Mouse (Mus musculus) myocyte (in vitro differentiated cells): Measurements from ENCODE around the gene Zfp775. TPM values are rescaled to one million over a fixed set of nuclear protein-coding genes. Genes with fewer than 3 reads are reported as not detected.
"Not testable (repeated sequence)": the region's sequence is repeated elsewhere in the genome, so short reads cannot be mapped to it uniquely, and the experiment has no call there.

Experiments
- H3K27me3 ChIP-seq: one replicate; pipeline ENCODE4 v1.6.1; 2011; ENCODE audit not compliant: control insufficient read depth, insufficient read depth, insufficient read length
- H3K36me3 ChIP-seq: one replicate; pipeline ENCODE4 v1.6.1; 2011; ENCODE audit not compliant: control insufficient read depth, insufficient read depth
- H3K4me2 ChIP-seq: one replicate; pipeline ENCODE4 v1.6.1; 2011; ENCODE audit warnings: low read depth, control low read depth
- H3K4me3 ChIP-seq: one replicate; pipeline ENCODE4 v1.5.1; 2011; ENCODE audit warnings: mild to moderate bottlenecking, control low read depth, moderate library complexity
- H3K79me2 ChIP-seq: one replicate; pipeline ENCODE4 v1.6.1; 2011; ENCODE audit not compliant: control insufficient read depth, insufficient read depth
- H3ac ChIP-seq: one replicate; pipeline ENCODE4 v1.6.1; 2011; ENCODE audit not compliant: control insufficient read depth, insufficient read length
- CEBPB ChIP-seq: IDR thresholded peaks from 2 replicates; pipeline ENCODE4 v1.6.1; 2011; ENCODE audit warnings: mild to moderate bottlenecking, moderate library complexity; ENCODE audit not compliant: poor library complexity, insufficient read depth, severe bottlenecking
- MAX ChIP-seq: IDR thresholded peaks from one replicate; pipeline ENCODE4 v1.6.1; 2011; ENCODE audit warnings: low read depth, mild to moderate bottlenecking, control low read depth
- MYOD1 ChIP-seq, 3 experiments: IDR thresholded peaks; one replicate each; pipeline ENCODE4 v1.6.1; 2011; ENCODE audit warnings: control low read depth in 2 of 3, low read depth in 2 of 3, mild to moderate bottlenecking in 2 of 3, moderate library complexity in 1 of 3; ENCODE audit not compliant: insufficient read length in 2 of 3, control insufficient read depth in 1 of 3
- MYOG ChIP-seq, 3 experiments: IDR thresholded peaks; one replicate each; pipeline ENCODE4 v1.6.1; 2011; ENCODE audit warnings: control low read depth in 2 of 3, low read depth in 2 of 3, mild to moderate bottlenecking in 2 of 3; ENCODE audit not compliant: insufficient read length in 2 of 3, control insufficient read depth in 1 of 3, insufficient read depth in 1 of 3
- POLR2A ChIP-seq: IDR thresholded peaks from one replicate; pipeline ENCODE4 v1.6.1; 2011; ENCODE audit warnings: low read depth, mild to moderate bottlenecking, control low read depth, moderate library complexity; ENCODE audit not compliant: insufficient read length
- POLR2AphosphoS2 ChIP-seq: IDR thresholded peaks from one replicate; pipeline ENCODE4 v1.6.1; 2011; ENCODE audit warnings: low read depth, control low read depth; ENCODE audit not compliant: insufficient read length
- REST ChIP-seq: IDR thresholded peaks from one replicate; pipeline ENCODE4 v1.6.1; 2011; ENCODE audit warnings: mild to moderate bottlenecking, control low read depth, moderate library complexity; ENCODE audit not compliant: insufficient read depth, insufficient read length
- SRF ChIP-seq: IDR thresholded peaks from one replicate; pipeline ENCODE4 v1.6.1; 2011; ENCODE audit warnings: low read depth; ENCODE audit not compliant: control insufficient read depth, insufficient read length
- TCF12 ChIP-seq: IDR thresholded peaks from one replicate; pipeline ENCODE4 v1.6.1; 2011; ENCODE audit warnings: mild to moderate bottlenecking, control low read depth; ENCODE audit not compliant: poor library complexity, insufficient read depth, severe bottlenecking
- TCF3 ChIP-seq: IDR thresholded peaks from one replicate; pipeline ENCODE4 v1.6.1; 2011; ENCODE audit warnings: low read depth, control low read depth; ENCODE audit not compliant: insufficient read length
- USF1 ChIP-seq: IDR thresholded peaks from one replicate; pipeline ENCODE4 v1.6.1; 2011; ENCODE audit warnings: low read depth, mild to moderate bottlenecking, control low read depth, moderate library complexity
- polyA plus RNA-seq: library from polyadenylated mRNA; unstranded; fragments of >200 nt; fragmentation: generic; extraction: Trizol; gene quantifications from one replicate; pipeline ENCODE4 v1.2.1, GENCODE M21; 2012; ENCODE audit warnings: missing spikeins

Gene Zfp775
- polyA plus RNA-seq, 1 experiment, result 4.1 TPM

- Histone ChIP-seq H3K4me3 (no peak overlapping the region), H3K4me2 (no peak overlapping the region), H3ac (no peak overlapping the region), H3K36me3 (peaks cover 5% of the 10 kb centered on the region), H3K27me3 (no peaks in the 10 kb centered on the region), H3K79me2 (no peaks in the 10 kb centered on the region)
- TF ChIP-seq TCF12 (no peak), USF1 (no peak), MYOD1 (IDR thresholded peaks at IDR 0.05; ENCODE audit: control insufficient read depth in 1 of 3, insufficient read length in 2 of 3, low read depth in 2 of 3) (peak in 2 of 3 experiments; percentile 23 to 56), SRF (no peak), MYOG (IDR thresholded peaks at IDR 0.05; ENCODE audit: control insufficient read depth in 1 of 3, insufficient read depth in 1 of 3, insufficient read length in 2 of 3, low read depth in 2 of 3) (peak in 2 of 3 experiments; percentile 48 to 76)
Measured at GRCm38 (mm10) chr6:48609512-48609911, 7.6 kb downstream of the Zfp775 start.

GRCm38 (mm10) chr6:48610657-48611056 is 8.8 kb downstream of the Zfp775 start:
- Histone ChIP-seq H3K27me3 (no peaks in the 10 kb centered on the region), H3K4me2 (no peak overlapping the region)

GRCm38 (mm10) chr6:48613464-48613863 is 11.6 kb downstream of the Zfp775 start:
- H3K4me2 ChIP-seq, result no peak overlapping the region
- H3K4me3 ChIP-seq, result no peak overlapping the region
- H3ac ChIP-seq, result no peak overlapping the region
- no peaks in the 10 kb centered on the region for H3K36me3 ChIP-seq
- no peak for TF ChIP-seq USF1
- TF ChIP-seq CEBPB, result no peak
- TF ChIP-seq POLR2AphosphoS2, result no peak
- TF ChIP-seq MYOG (IDR thresholded peaks at IDR 0.05; ENCODE audit: control insufficient read depth in 1 of 3, insufficient read depth in 1 of 3, insufficient read length in 2 of 3, low read depth in 2 of 3), result no peak
- no peak for TF ChIP-seq REST
- no peak for TF ChIP-seq SRF
- no peak for TF ChIP-seq POLR2A
- H3K27me3 ChIP-seq, result no peaks in the 10 kb centered on the region
- H3K79me2 ChIP-seq, result no peaks in the 10 kb centered on the region

More at GRCm38 (mm10) chr6:48610657-48611056, 8.8 kb downstream of the Zfp775 start:
- no peak overlapping the region for H3K4me3 ChIP-seq
- H3ac ChIP-seq, result no peak overlapping the region
- TF ChIP-seq SRF (no peak), MYOG (IDR thresholded peaks at IDR 0.05; ENCODE audit: control insufficient read depth in 1 of 3, insufficient read depth in 1 of 3, insufficient read length in 2 of 3, low read depth in 2 of 3) (no peak), POLR2AphosphoS2 (no peak), MAX (no peak), TCF3 (no peak)
- H3K79me2 ChIP-seq, result no peaks in the 10 kb centered on the region
- H3K36me3 ChIP-seq, result no peaks in the 10 kb centered on the region

- H3K36me3 ChIP-seq, result no peaks in the 10 kb centered on the region
- H3K4me3 ChIP-seq, result no peak overlapping the region
- TF ChIP-seq TCF3 (no peak), REST (no peak), CEBPB (no peak)
- H3K27me3 ChIP-seq, result no peaks in the 10 kb centered on the region
- H3K4me2 ChIP-seq, result no peak overlapping the region
- no peaks in the 10 kb centered on the region for H3K79me2 ChIP-seq
- H3ac ChIP-seq, result no peak overlapping the region
Measured at GRCm38 (mm10) chr6:48614756-48615155, 12.9 kb downstream of the Zfp775 start.

- Histone ChIP-seq H3K4me2 (no peak overlapping the region), H3K79me2 (no peaks in the 10 kb centered on the region), H3K27me3 (no peaks in the 10 kb centered on the region), H3K36me3 (no peaks in the 10 kb centered on the region), H3ac (no peak overlapping the region), H3K4me3 (no peak overlapping the region)
- TF ChIP-seq REST (no peak), MYOG (IDR thresholded peaks at IDR 0.05; ENCODE audit: control insufficient read depth in 1 of 3, insufficient read depth in 1 of 3, insufficient read length in 2 of 3, low read depth in 2 of 3) (no peak), POLR2AphosphoS2 (no peak), CEBPB (no peak), SRF (no peak)
Measured at GRCm38 (mm10) chr6:48620031-48620430, 18.2 kb downstream of the Zfp775 start.

GRCm38 (mm10) chr6:48622186-48622843 is 20.5 kb downstream of the Zfp775 start:
- not testable (repeated sequence) for H3K79me2 ChIP-seq, H3K27me3 ChIP-seq, H3K36me3 ChIP-seq, H3ac ChIP-seq, H3K4me2 ChIP-seq, H3K4me3 ChIP-seq
